Mouse (Mus musculus): ENCODE measurements around the gene Pknox1.

- no peak for TF ChIP-seq POLR2A (IDR thresholded peaks at IDR 0.05; ENCODE audit: low read depth, low read length)
- TF ChIP-seq CTCF (IDR thresholded peaks at IDR 0.05; ENCODE audit: extremely low read depth, insufficient read length, insufficient replicate concordance, low read depth, low read length) = no peak
These were observed 45.1 kb upstream of the Pknox1 start for GRCm38 (mm10) chr17:31519344-31519945.
